Comparison of ENCODE assay signal across 9 mouse cellular contexts in genomic region chr1:88211812-88212211, GRCm38 (mm10). TPM values are rescaled to one million over a fixed set of nuclear protein-coding genes. Genes with fewer than 3 reads are reported as not detected.
DNase-seq lines count a peak whose midpoint lies in the region; ATAC-seq and TF ChIP-seq lines count a peak whose summit lies in the region.
"Had no signal": no experiment of that assay in that cellular context is flagged by ENCODE, and none has a peak within 500 bp of the region (broad histone marks: within the 10 kb centered on the region; RNA-seq: fewer than 3 reads in every experiment).

TSS of gene Ugt1a1 (plus strand) at chr1:88211959.

- no peak within 1 kb of the TSS for H3K4me2 ChIP-seq in embryonic facial prominence, embryonic 11.5 days (ENCODE audit: low read depth, low read length)
- no peak within 1 kb of the TSS for H3K4me2 ChIP-seq in hindbrain, postnatal 0 days (ENCODE audit: low read depth, low read length)

- H3K9me3 ChIP-seq in embryonic facial prominence, embryonic 11.5 days (replicated peaks; ENCODE audit: control insufficient read depth, low read length) = peaks cover 43% of the 10 kb centered on the region
- H3K9me3 ChIP-seq in embryonic facial prominence, embryonic 10.5 days = peaks cover 52% of the 10 kb centered on the region
- peaks cover 52% of the 10 kb centered on the region for H3K9me3 ChIP-seq in hindbrain, postnatal 0 days (ENCODE audit: low read length)
- peaks cover 32% of the 10 kb centered on the region for H3K9me3 ChIP-seq in megakaryocyte, embryonic 14.5 days

- no peaks in the 10 kb centered on the region for H3K4me1 ChIP-seq in embryonic facial prominence, embryonic 11.5 days (ENCODE audit: control insufficient read depth, insufficient read depth, low read length)
- H3K4me1 ChIP-seq in embryonic facial prominence, embryonic 10.5 days = no peaks in the 10 kb centered on the region
- no peaks in the 10 kb centered on the region for H3K4me1 ChIP-seq in hindbrain, postnatal 0 days (ENCODE audit: insufficient read depth, low read length)
- H3K4me1 ChIP-seq in megakaryocyte, embryonic 14.5 days = peaks cover 4% of the 10 kb centered on the region; the same call in 1 of the 2 replicates

- no peak within 1 kb of the TSS for H3K9ac ChIP-seq in embryonic facial prominence, embryonic 11.5 days (replicated peaks; ENCODE audit: low read length)
- no peak within 1 kb of the TSS for H3K9ac ChIP-seq in hindbrain, postnatal 0 days (replicated peaks; ENCODE audit: low read length)

- 72% methylated on average over 8 of the region's 8 CpGs for WGBS in embryonic facial prominence, embryonic 11.5 days
- 69% methylated on average over 8 of the region's 8 CpGs for WGBS in embryonic facial prominence, embryonic 10.5 days
- 69% methylated on average over 8 of the region's 8 CpGs for WGBS in hindbrain, postnatal 0 days

- H3K36me3 ChIP-seq in embryonic facial prominence, embryonic 11.5 days (replicated peaks; ENCODE audit: control insufficient read depth, insufficient read depth, low read depth, low read length) = no peaks in the 10 kb centered on the region
- no peaks in the 10 kb centered on the region for H3K36me3 ChIP-seq in embryonic facial prominence, embryonic 10.5 days (replicated peaks)
- H3K36me3 ChIP-seq in hindbrain, postnatal 0 days (ENCODE audit: insufficient read depth, low read length) = no peaks in the 10 kb centered on the region
- no peaks in the 10 kb centered on the region for H3K36me3 ChIP-seq in megakaryocyte, embryonic 14.5 days (replicated peaks; ENCODE audit: low read length)

- ATAC-seq in embryonic facial prominence, embryonic 11.5 days (replicated peaks; ENCODE audit: insufficient number of reproducible peaks, low FRiP score, low TSS enrichment, low read depth) = no peak
- 0 out of 2 replicates have a peak, but pooled peaks have one; percentile 13 for ATAC-seq in hindbrain, postnatal 0 days

- DNase-seq in embryonic facial prominence, embryonic 11.5 days (ENCODE audit: low spot score) = peak; percentile 5
- DNase-seq in embryonic facial prominence, embryonic 10.5 days (ENCODE audit: low spot score) = no peak
- peak; percentile 13 for DNase-seq in A20 (ENCODE audit: low read depth, low spot score)
- peak; percentile 18 for DNase-seq in hindbrain, postnatal 0 days (ENCODE audit: low spot score)
- DNase-seq in urinary bladder, postnatal 4 days (ENCODE audit: low spot score in 2 of 2) = peak; percentile 24 to 72
- no peak for DNase-seq in spleen, postnatal 14 days (ENCODE audit: low spot score in 2 of 2)
- no peak for DNase-seq in left cerebral cortex, postnatal 10 days (ENCODE audit: extremely low spot score in 1 of 2, low spot score in 2 of 2)

- no peak for TF ChIP-seq CTCF in hindbrain, postnatal 0 days (IDR thresholded peaks at IDR 0.05; ENCODE audit: low read depth)

- no peaks in the 10 kb centered on the region for H3K27me3 ChIP-seq in embryonic facial prominence, embryonic 11.5 days (ENCODE audit: control insufficient read depth, insufficient read depth, low read length)
- H3K27me3 ChIP-seq in embryonic facial prominence, embryonic 10.5 days (replicated peaks; ENCODE audit: low read depth, poor library complexity, severe bottlenecking) = peaks cover 5% of the 10 kb centered on the region
- no peaks in the 10 kb centered on the region for H3K27me3 ChIP-seq in hindbrain, postnatal 0 days (ENCODE audit: insufficient read depth, low read length)
- H3K27me3 ChIP-seq in megakaryocyte, embryonic 14.5 days (replicated peaks) = no peaks in the 10 kb centered on the region

- H3K4me3 ChIP-seq in embryonic facial prominence, embryonic 11.5 days (ENCODE audit: low read depth, low read length) = no peak within 1 kb of the TSS
- H3K4me3 ChIP-seq in embryonic facial prominence, embryonic 10.5 days = no peak within 1 kb of the TSS
- H3K4me3 ChIP-seq in hindbrain, postnatal 0 days (ENCODE audit: low read length) = no peak within 1 kb of the TSS
- peak within 1 kb of the TSS; percentile 1 for H3K4me3 ChIP-seq in megakaryocyte, embryonic 14.5 days (replicated peaks)

- H3K27ac ChIP-seq in embryonic facial prominence, embryonic 11.5 days (replicated peaks; ENCODE audit: low read depth, low read length) = no peak within 1 kb of the TSS
- no peak within 1 kb of the TSS for H3K27ac ChIP-seq in embryonic facial prominence, embryonic 10.5 days (replicated peaks)
- no peak within 1 kb of the TSS for H3K27ac ChIP-seq in hindbrain, postnatal 0 days
- H3K27ac ChIP-seq: macrophage had no signal

- intact Hi-C loops in left cerebral cortex, postnatal 10 days (cut with DNase I) = no loop called here

RNA-seq across cellular contexts. Expression of gene Ugt1a1, which starts in this region (rescaled TPM):
- polyA plus RNA-seq in embryonic facial prominence, embryonic 11.5 days (2014; fragmentation: Nextera tagmentation; extraction: Ambion mirVana) = not detected in 2 replicates
- polyA plus RNA-seq in embryonic facial prominence, embryonic 10.5 days (2016; fragmentation: Nextera tagmentation; extraction: Ambion mirVana) = not detected in 2 replicates
- total RNA-seq in hindbrain, postnatal 0 days (2014; rRNA removed) = 0.42 TPM in 1 of 2 replicates, not detected in the other
- polyA plus RNA-seq in hindbrain, postnatal 0 days (2015; fragmentation: Nextera tagmentation; extraction: Ambion mirVana) = 0.09 TPM in 1 of 2 replicates, not detected in the other
- polyA plus RNA-seq in megakaryocyte, embryonic 14.5 days (2012; ENCODE audit: insufficient read depth, low replicate concordance) = not detected in 2 replicates
- not detected for total RNA-seq in left cerebral cortex, postnatal 10 days (2021)
- polyA plus RNA-seq: macrophage had no signal

Comparison
In these comparisons a context has a peak if more than half of its experiments do, and no peak if none do; other contexts are left out.
1. Peak in DNase-seq in embryonic facial prominence, embryonic 11.5 days; RNA of the gene not detected or under 1 TPM.
2. Peak in DNase-seq and ATAC-seq in hindbrain, postnatal 0 days; RNA of the gene not detected or under 1 TPM.
3. DNase-seq: peak in A20 (single experiment) and urinary bladder, postnatal 4 days (2 of 2); none in embryonic facial prominence, embryonic 10.5 days (single experiment), spleen, postnatal 14 days (0 of 2) and left cerebral cortex, postnatal 10 days (0 of 2).